Mouse (Mus musculus) midbrain, embryonic 11.5 days (tissue): Measurements from ENCODE around the gene Ghrh. TPM values are rescaled to one million over a fixed set of nuclear protein-coding genes. Genes with fewer than 3 reads are reported as not detected.

Source experiments
- ATAC-seq: fragments of 200-750 bp; cut with Nextera tagmentation; 2 replicates; pipeline ENCODE4 v1.8.0; 2017; ENCODE audit warnings: moderate TSS enrichment, moderate library complexity; ENCODE audit not compliant: low FRiP score
- DNase-seq: peaks from one replicate; pipeline ENCODE4 v3.0.0; 2015; ENCODE audit warnings: low spot score; ENCODE audit errors: missing footprints
- H3K27ac ChIP-seq: fragments of 300-500 bp; sonication (generic); 2 replicates; pipeline ENCODE4 v1.5.1; 2014; ENCODE audit warnings: low read depth, low read length
- H3K27me3 ChIP-seq: fragments of 300-500 bp; sonication (generic); 2 replicates; pipeline ENCODE4 v1.6.1; 2014; ENCODE audit warnings: mild to moderate bottlenecking, low read length, moderate library complexity, mixed read lengths; ENCODE audit not compliant: control insufficient read depth, insufficient read depth
- H3K36me3 ChIP-seq: fragments of 300-500 bp; sonication (generic); 2 replicates; pipeline ENCODE4 v1.6.1; 2014; ENCODE audit warnings: mild to moderate bottlenecking, low read length, moderate library complexity, mixed read lengths; ENCODE audit not compliant: control insufficient read depth, insufficient read depth
- H3K4me1 ChIP-seq: fragments of 300-500 bp; sonication (generic); 2 replicates; pipeline ENCODE4 v1.6.1; 2014; ENCODE audit warnings: low read length; ENCODE audit not compliant: control insufficient read depth, insufficient read depth
- H3K4me2 ChIP-seq: fragments of 300-500 bp; sonication (generic); 2 replicates; pipeline ENCODE4 v1.6.1; 2014; ENCODE audit warnings: mild to moderate bottlenecking, moderate library complexity
- H3K4me3 ChIP-seq: fragments of 300-500 bp; sonication (generic); 2 replicates; pipeline ENCODE4 v1.5.1; 2014; ENCODE audit warnings: low read depth, low read length
- H3K9ac ChIP-seq: fragments of 300-500 bp; sonication (generic); 2 replicates; pipeline ENCODE4 v1.6.1; 2014; ENCODE audit warnings: low read length
- H3K9me3 ChIP-seq: fragments of 300-500 bp; sonication (generic); 2 replicates; pipeline ENCODE4 v1.6.1; 2016; ENCODE audit warnings: low read length; ENCODE audit not compliant: control insufficient read depth
- WGBS: fragments of 180-500 bp; shearing (Covaris S2); extraction: QIAGEN DNeasy Blood & Tissue Kit; methylation state at CpG from one replicate; pipeline ENCODE4 v1.1.7; 2014; 5-methylcytosine and 5-hydroxymethylcytosine counted together
- polyA plus RNA-seq: library from polyadenylated mRNA; unstranded; fragments of >200 nt; fragmentation: Nextera tagmentation; extraction: Ambion mirVana; gene quantifications from 2 replicates; pipeline ENCODE4 v1.2.1, GENCODE M21; 2014

The Ghrh gene
- polyA plus RNA-seq, 1 experiment from 2014 or later: 1.6 TPM

- no peaks in the 10 kb centered on the region for H3K36me3 ChIP-seq
- DNase-seq (peak; percentile 97), ATAC-seq (no peak)
- H3K27ac ChIP-seq: no peak overlapping the region
- H3K9ac ChIP-seq: no peak overlapping the region
- no peaks in the 10 kb centered on the region for H3K27me3 ChIP-seq
- H3K9me3 ChIP-seq: no peaks in the 10 kb centered on the region
- no peak overlapping the region for H3K4me2 ChIP-seq
- H3K4me1 ChIP-seq: peaks cover 33% of the 10 kb centered on the region
- H3K4me3 ChIP-seq: no peak overlapping the region
- 28% methylated on average over 5 of the region's 5 CpGs for WGBS
Measured at GRCm38 (mm10) chr2:157338663-157339062, 8.6 kb downstream of the Ghrh start.

DNA sequence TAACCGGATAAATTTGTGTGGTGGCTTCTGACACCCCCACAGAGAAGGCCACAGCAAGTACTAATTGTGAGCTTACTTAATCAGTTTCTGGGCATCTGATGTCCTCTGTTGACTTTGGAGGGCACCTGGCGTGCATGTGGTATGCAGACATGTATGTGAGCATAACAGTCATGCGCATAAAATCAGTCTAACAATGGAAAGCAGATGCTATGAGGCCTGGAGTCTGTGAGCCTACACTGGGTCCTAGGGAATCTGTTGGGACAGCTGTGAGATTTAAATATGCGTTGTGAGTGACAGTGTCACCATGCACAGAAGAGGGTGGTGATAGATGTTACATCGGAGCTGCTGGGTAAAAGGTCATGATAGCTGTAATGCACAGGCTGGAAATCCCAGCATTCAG lies 15.2 kb downstream of the Ghrh start:
- H3K4me3 ChIP-seq: no peak overlapping the region
- no peaks in the 10 kb centered on the region for H3K9me3 ChIP-seq
- ATAC-seq (no peak), DNase-seq (no peak)
- H3K4me1 ChIP-seq: peaks cover 20% of the 10 kb centered on the region
- H3K9ac ChIP-seq: no peak overlapping the region
- H3K4me2 ChIP-seq: no peak overlapping the region
- no peaks in the 10 kb centered on the region for H3K27me3 ChIP-seq
- H3K27ac ChIP-seq: peak overlapping the region; percentile 22; the same call in 1 of the 2 replicates
- H3K36me3 ChIP-seq: no peaks in the 10 kb centered on the region; the same call in 1 of the 2 replicates
- WGBS: 84% methylated on average over 5 of the region's 5 CpGs

GRCm38 (mm10) chr2:157328570-157328969 lies 18.7 kb downstream of the Ghrh start:
- WGBS: 5% methylated on average over 11 of the region's 11 CpGs
- Histone ChIP-seq H3K9me3 (no peaks in the 10 kb centered on the region), H3K27me3 (no peaks in the 10 kb centered on the region), H3K4me3 (no peak overlapping the region), H3K9ac (peak overlapping the region; percentile 14), H3K36me3 (peaks cover 3% of the 10 kb centered on the region), H3K27ac (peak overlapping the region; percentile 67), H3K4me2 (no peak overlapping the region), H3K4me1 (peaks cover 20% of the 10 kb centered on the region)
- DNase-seq (peak; percentile 93), ATAC-seq (peak; percentile 73)

GRCm38 (mm10) chr2:157328106-157328505 lies 19.2 kb downstream of the Ghrh start:
- Histone ChIP-seq H3K27ac (peak overlapping the region; percentile 67), H3K4me1 (peaks cover 20% of the 10 kb centered on the region), H3K4me2 (no peak overlapping the region), H3K9me3 (no peaks in the 10 kb centered on the region), H3K9ac (peak overlapping the region; percentile 14), H3K36me3 (peaks cover 5% of the 10 kb centered on the region), H3K27me3 (no peaks in the 10 kb centered on the region), H3K4me3 (no peak overlapping the region)
- ATAC-seq (peak; percentile 69), DNase-seq (peak; percentile 91)
- WGBS: 14% methylated on average over 5 of the region's 5 CpGs

- Histone ChIP-seq H3K36me3 (peaks cover 19% of the 10 kb centered on the region), H3K9ac (no peak overlapping the region), H3K4me1 (peaks cover 17% of the 10 kb centered on the region), H3K27ac (no peak overlapping the region), H3K4me3 (no peak overlapping the region), H3K4me2 (no peak overlapping the region), H3K9me3 (no peaks in the 10 kb centered on the region), H3K27me3 (no peaks in the 10 kb centered on the region)
- WGBS: 84% methylated on average over 2 of the region's 2 CpGs
- ATAC-seq (no peak), DNase-seq (no peak)
Measured at GRCm38 (mm10) chr2:157325238-157325637, 22.1 kb downstream of the Ghrh start.

DNA sequence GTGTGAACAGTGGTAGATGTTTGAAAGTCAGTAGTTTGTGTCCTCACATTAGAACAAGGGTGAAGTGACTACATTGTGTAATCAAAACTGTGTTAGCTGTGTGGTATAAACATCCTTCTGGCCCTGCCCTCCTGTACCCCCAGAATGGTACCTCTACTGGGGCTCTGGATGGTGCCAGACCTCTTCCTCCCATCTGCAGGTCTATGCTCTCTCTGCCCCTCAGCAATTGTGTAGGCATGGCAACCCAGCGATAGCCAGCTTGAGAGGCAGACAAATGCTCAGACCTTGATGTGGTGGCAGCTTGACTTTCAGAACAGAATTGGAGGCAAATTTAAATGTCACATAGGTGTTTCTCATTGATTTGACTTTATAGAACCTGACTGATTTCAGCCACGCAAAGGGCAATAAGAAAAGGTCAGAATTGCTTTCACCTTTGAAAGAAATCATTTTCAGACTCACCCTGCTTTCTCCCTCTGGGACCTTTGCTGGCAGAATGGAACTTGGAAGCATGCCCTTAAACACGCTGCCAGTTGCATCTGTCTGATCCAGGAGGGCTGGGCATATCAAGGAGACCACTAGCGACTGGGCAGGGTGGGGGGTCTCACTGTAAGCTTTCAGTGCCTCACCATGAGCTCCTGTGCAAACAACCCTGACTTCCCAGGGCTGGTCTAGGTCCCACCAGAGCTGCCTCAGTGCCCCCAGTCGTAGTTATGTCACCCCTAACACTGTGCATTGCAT lies 25.1 kb downstream of the Ghrh start:
- no peak overlapping the region for H3K27ac ChIP-seq
- H3K9me3 ChIP-seq: no peaks in the 10 kb centered on the region
- peaks cover 36% of the 10 kb centered on the region for H3K36me3 ChIP-seq
- DNase-seq (no peak), ATAC-seq (no peak)
- H3K4me3 ChIP-seq: no peak overlapping the region
- 94% methylated on average over 5 of the region's 5 CpGs for WGBS
- H3K4me1 ChIP-seq: no peaks in the 10 kb centered on the region; the same call in 1 of the 2 replicates
- H3K4me2 ChIP-seq: no peak overlapping the region
- H3K27me3 ChIP-seq: no peaks in the 10 kb centered on the region
- no peak overlapping the region for H3K9ac ChIP-seq

DNA sequence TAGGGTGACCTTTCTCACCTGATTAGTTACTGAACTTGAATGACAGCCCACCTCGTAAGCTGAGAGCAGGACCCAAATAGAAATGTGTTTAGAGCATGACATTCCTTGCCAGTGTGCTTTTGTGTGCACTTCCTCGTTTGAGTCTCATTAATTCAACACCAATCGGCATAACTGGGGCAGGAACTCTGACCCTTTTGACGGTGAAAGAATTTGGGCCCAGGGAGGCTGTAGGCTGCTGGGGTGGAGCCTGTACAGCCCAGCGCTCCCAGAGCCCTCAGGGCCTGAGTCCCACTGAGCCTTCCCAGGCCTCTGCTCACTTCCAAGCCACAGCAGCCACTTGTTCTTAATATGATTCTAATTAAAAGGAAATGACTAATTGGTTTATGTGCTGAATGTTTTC lies 26.4 kb downstream of the Ghrh start:
- H3K4me2 ChIP-seq: no peak overlapping the region
- H3K4me1 ChIP-seq: no peaks in the 10 kb centered on the region
- ATAC-seq (no peak), DNase-seq (no peak)
- H3K4me3 ChIP-seq: no peak overlapping the region
- H3K9ac ChIP-seq: no peak overlapping the region
- no peak overlapping the region for H3K27ac ChIP-seq
- WGBS: 59% methylated on average over 5 of the region's 5 CpGs
- H3K36me3 ChIP-seq: peaks cover 36% of the 10 kb centered on the region
- H3K9me3 ChIP-seq: no peaks in the 10 kb centered on the region
- no peaks in the 10 kb centered on the region for H3K27me3 ChIP-seq

DNA sequence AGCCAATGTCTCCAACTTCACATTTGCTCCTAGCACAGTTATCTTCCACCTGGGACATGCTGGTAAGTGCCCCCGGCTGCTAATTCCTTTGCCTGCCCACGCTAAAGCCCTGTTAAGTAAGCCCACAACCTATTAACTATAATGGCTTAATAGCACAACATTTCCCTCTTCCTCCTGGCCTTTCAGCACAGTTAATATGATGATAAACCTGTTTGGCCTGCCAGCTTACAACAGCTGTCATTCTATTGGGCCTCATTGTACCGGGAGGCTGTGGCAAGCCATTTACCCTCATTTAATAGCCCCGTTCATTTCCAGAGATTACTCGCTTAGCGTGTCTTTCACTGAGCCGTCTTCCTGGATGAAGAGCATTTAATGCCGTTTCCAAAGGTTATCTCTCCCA lies 27.2 kb downstream of the Ghrh start:
- H3K4me2 ChIP-seq: no peak overlapping the region
- H3K27me3 ChIP-seq: no peaks in the 10 kb centered on the region
- H3K4me1 ChIP-seq: no peaks in the 10 kb centered on the region
- H3K27ac ChIP-seq: no peak overlapping the region
- 87% methylated on average over 8 of the region's 8 CpGs for WGBS
- H3K36me3 ChIP-seq: peaks cover 41% of the 10 kb centered on the region
- DNase-seq (no peak), ATAC-seq (no peak)
- no peak overlapping the region for H3K9ac ChIP-seq
- no peak overlapping the region for H3K4me3 ChIP-seq
- H3K9me3 ChIP-seq: no peaks in the 10 kb centered on the region

- H3K36me3 ChIP-seq: peaks cover 50% of the 10 kb centered on the region
- no peaks in the 10 kb centered on the region for H3K4me1 ChIP-seq
- H3K4me3 ChIP-seq: no peak overlapping the region
- no peak overlapping the region for H3K4me2 ChIP-seq
- no peaks in the 10 kb centered on the region for H3K27me3 ChIP-seq
- no peak overlapping the region for H3K9ac ChIP-seq
- no peaks in the 10 kb centered on the region for H3K9me3 ChIP-seq
- no peak overlapping the region for H3K27ac ChIP-seq
- no peak for DNase-seq
- ATAC-seq: no peak
- WGBS: 96% methylated on average over 6 of the region's 6 CpGs
Measured at GRCm38 (mm10) chr2:157317220-157317619, 30.1 kb downstream of the Ghrh start.
